Mouse (Mus musculus) lung, postnatal 14 days (tissue): Measurements from ENCODE around the gene Cebpb.

ENCODE experiments used
- DNase-seq: peaks from one replicate; pipeline ENCODE4 v3.0.0; 2021

Cebpb gene

DNA sequence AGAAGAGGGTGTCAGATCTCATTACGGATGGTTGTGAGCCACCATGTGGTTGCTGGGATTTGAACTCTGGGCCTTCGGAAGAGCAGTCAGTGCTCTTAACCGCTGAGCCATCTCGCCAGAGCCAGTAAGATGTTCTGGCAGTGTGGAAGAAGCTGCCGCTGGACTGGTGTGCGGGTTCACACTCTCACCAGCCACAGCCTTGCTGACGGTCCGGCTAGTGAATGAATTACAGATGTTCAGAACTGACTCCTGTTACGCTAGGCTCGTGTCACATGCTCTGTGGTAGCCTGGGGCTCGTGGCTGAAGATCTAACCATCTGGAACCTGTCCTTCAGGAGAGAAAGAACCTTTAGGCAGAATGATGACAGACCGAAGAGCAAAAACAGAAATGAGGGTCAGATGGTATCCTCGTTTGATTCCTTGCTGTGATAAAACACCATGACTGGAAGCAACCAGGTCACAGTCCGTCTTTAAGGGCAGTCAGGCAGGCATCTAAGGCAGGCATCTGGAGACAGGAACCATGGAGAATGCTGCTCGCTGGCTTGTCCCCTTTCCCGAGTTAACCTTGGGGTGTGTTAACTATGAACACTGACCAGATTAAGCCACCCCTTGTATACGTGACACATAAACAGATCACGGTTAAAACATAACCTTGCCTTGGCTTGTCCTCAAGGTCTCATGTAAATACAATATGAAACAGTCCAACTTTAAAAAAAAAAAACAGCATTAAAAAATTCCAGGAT lies 22.6 kb upstream of the Cebpb start:
- DNase-seq = no peak

- no peak for DNase-seq
Observed at GRCm38 (mm10) chr2:167668426-167668825, 20.3 kb upstream of the Cebpb start.

GRCm38 (mm10) chr2:167669398-167669797 lies 19.3 kb upstream of the Cebpb start:
- no peak for DNase-seq

GRCm38 (mm10) chr2:167671101-167671633 lies 17.5 kb upstream of the Cebpb start:
- no peak for DNase-seq

DNA sequence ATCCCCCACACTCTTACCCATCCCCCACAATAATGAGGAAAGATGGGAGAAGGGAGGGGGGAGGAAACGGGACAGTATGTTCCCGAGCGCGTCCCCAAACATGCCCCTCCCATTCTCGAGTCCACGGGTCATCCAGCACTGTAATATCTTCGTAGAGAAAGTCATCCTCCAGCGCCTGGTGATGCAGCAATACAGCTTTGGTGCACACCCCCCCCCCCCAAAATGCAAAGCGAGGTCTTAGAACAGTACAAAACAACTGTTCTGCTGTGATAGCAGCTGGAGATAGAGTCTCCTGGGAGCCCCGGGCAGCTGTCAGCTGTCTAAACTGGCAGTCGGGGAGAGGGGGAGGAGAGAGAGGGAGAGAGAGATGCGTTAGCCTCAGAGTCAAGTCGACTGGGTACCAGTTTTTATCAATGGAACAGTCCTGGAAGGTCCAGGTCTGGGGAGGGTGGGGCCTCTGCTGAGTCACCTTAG lies 16.5 kb upstream of the Cebpb start:
- DNase-seq = no peak

DNA sequence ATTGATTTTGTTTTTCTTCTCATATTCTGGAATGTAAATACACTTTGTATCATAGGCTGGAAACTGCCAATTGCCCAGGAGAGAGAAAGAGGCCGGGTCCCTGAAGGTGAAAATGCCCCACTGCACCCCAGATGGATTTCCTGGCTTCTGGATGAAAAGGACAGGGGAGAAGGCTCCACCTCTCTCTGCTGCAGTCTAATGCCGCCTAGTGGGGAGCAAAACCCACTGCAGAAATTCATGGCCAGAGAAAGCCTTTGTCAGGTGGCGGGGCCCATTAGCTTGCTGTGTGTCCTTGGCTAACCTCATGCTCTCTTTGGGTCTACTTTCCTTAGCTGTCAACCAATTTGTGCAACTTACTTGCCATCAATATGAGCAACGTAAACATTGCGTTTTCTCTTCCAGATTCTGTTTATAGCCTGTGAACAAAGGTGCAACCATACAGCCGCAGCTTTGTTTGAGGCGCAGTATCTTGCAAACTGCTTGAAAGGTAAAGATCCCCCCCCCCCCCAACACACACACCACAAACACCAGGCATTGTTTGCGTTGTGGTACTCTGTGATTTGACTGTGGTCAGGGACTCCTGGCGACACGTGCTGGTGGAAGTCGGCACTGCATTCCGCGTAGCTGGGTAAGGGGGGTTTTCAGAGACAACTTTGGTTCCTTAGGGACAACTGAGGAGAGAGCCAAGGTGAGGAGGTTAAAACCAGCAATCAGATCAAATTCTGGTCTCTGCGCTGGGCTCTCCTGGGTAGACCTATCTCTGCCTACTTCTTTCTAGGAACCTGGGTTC lies 13.4 kb upstream of the Cebpb start:
- peak; percentile 58 for DNase-seq

- no peak for DNase-seq
Observed at GRCm38 (mm10) chr2:167678600-167678999, 10.1 kb upstream of the Cebpb start.

- DNase-seq = peak; percentile 89
Observed at GRCm38 (mm10) chr2:167679902-167680430, 8.7 kb upstream of the Cebpb start.

DNA sequence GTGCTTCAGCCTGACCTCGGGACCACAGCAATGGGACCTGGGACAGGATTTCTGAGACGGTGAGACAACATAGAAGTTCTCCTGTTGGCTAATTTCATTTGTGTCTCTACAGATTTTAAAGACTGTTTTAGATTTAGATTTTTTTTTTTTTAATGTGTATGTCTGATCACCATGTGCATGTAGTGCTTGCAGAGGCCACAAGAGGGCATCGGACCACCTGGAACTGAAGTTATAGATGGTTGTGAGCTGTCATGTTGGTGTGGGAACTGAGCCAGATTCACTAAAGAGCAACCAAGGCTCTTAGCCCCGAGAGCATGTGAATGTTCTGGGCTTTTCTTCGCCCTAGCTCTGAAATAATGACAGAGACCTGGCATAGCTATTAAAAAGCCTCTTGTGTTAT lies 8.1 kb upstream of the Cebpb start:
- peak; percentile 72 for DNase-seq

DNA sequence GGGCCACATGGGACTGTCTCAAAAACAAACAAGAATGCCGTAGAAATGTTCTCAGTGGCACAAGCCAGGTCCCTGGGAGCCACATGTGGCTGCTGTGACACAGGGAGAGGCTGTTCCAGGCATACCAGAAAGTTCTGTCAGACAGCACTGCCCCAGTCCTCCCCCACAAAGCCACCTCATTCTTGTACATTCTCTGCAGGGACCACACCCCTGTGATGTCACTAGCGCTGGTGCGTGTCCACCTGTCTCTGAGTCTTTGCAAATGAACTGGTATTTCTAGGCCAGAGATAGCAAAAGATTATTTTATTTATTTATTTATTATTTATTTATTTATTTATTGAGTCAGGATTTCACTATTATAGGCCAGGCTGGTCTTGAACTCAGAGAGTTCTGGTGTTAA lies 5.0 kb upstream of the Cebpb start:
- DNase-seq = no peak

- peak; percentile 98 for DNase-seq
Observed at GRCm38 (mm10) chr2:167685137-167685536, 3.6 kb upstream of the Cebpb start.

DNA sequence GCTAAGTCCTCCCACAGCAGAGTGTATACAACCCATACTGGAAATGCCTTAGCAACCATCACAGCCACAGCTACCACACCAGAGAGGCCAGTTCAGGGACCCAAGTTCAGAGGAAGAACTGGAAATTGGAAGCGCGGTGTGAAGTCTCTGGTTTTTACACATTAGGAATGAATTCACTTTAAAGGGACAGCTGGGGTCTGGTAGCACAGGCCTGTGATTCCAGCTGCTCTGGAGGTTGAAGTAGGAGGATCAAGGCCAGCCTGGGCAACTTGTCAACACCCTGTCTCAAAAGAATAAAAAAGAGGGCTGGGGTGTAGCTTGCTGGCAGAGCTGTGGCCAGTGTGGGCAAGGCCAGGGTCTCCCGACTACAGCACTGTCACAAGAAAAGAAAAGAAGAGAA lies 2.9 kb upstream of the Cebpb start:
- no peak for DNase-seq

- no peak for DNase-seq
Observed at GRCm38 (mm10) chr2:167686382-167687249, 2.1 kb upstream of the Cebpb start.

DNA sequence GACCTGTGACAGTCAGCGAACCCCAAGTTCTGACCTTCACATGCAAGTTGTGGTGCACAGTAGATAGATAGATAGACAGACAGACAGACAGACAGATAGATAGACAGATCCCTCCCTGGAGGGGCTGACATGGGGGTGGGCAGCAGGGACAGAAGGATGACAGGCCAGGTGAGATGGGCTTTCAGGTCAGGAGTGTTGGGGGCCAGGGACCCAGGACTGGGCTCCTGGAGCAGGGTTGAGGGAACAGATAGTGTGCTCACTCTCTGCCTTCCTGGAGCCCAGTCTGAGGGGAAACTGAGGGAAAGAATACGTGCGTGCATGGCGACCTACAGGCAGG lies 1.5 kb upstream of the Cebpb start:
- no peak for DNase-seq

GRCm38 (mm10) chr2:167687651-167688101 lies 1.0 kb upstream of the Cebpb start:
- DNase-seq = no peak

DNA sequence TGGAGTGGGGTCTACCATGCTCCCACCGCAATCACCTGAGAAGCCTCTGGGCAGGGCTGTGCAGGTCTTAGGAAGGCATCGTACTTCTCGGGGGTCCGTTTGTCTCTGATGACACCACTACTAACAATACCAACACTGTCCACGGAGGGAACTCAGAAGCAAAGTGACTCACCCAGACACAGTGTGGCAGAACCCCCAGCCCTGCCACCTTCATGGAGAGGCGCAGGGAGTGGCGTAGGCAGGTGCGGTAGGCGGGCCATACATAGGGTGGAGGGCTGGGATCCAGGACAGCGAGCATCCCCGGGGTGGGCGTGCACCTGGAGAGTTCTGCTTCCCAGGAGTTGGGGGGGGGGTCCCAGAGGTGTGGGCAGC lies 603 bp upstream of the Cebpb start:
- DNase-seq = no peak

DNA sequence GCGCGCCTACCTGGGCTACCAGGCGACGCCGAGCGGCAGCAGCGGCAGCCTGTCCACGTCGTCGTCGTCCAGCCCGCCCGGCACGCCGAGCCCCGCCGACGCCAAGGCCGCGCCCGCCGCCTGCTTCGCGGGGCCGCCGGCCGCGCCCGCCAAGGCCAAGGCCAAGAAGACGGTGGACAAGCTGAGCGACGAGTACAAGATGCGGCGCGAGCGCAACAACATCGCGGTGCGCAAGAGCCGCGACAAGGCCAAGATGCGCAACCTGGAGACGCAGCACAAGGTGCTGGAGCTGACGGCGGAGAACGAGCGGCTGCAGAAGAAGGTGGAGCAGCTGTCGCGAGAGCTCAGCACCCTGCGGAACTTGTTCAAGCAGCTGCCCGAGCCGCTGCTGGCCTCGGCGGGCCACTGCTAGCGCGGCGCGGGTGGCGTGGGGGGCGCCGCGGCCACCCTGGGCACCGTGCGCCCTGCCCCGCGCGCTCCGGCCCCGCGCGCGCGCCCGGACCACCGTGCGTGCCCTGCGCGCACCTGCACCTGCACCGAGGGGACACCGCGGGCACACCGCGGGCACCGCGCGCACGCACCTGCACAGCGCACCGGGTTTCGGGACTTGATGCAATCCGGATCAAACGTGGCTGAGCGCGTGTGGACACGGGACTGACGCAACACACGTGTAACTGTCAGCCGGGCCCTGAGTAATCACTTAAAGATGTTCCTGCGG lies 945 bp downstream of the Cebpb start, which contains the start of gene Tmem189:
Gene Tmem189, minus strand, starts transcription at position 322 of the 718 bp plus-strand sequence.
- DNase-seq = peak; percentile 60

- peak; percentile 67 for DNase-seq
Observed at GRCm38 (mm10) chr2:167690219-167690961, 1.7 kb downstream of the Cebpb start.

- DNase-seq = peak; percentile 60
Observed at GRCm38 (mm10) chr2:167690962-167691311, 2.2 kb downstream of the Cebpb start.

- DNase-seq = no peak
Observed at GRCm38 (mm10) chr2:167691410-167691809, 2.7 kb downstream of the Cebpb start.
